Mouse (Mus musculus) lung, embryonic 16.5 days (tissue): ENCODE data around the gene Sephs2. TPM values are rescaled to one million over a fixed set of nuclear protein-coding genes. Genes with fewer than 3 reads are reported as not detected.
A peak's percentile ranks its signal among the peaks of the same experiment; 100 is the strongest.

Experiments
- ATAC-seq: fragments of 200-750 bp; cut with Nextera tagmentation; 2 replicates; pipeline ENCODE4 v1.8.0; 2017; ENCODE audit warnings: low read depth, mild to moderate bottlenecking, moderate library complexity
- H3K27ac ChIP-seq: fragments of 300-500 bp; sonication (generic); 2 replicates; pipeline ENCODE4 v1.5.1; 2014; ENCODE audit warnings: mild to moderate bottlenecking, control low read depth, low read length
- H3K27me3 ChIP-seq: fragments of 300-500 bp; sonication (generic); 2 replicates; pipeline ENCODE4 v1.6.1; 2014; ENCODE audit warnings: low read depth, low read length, mixed read lengths; ENCODE audit not compliant: control insufficient read depth, insufficient read depth
- H3K36me3 ChIP-seq: fragments of 300-500 bp; sonication (generic); 2 replicates; pipeline ENCODE4 v1.6.1; 2014; ENCODE audit warnings: low read length; ENCODE audit not compliant: control insufficient read depth, insufficient read depth
- H3K4me1 ChIP-seq: fragments of 300-500 bp; sonication (generic); replicated peaks from 2 replicates; pipeline ENCODE4 v1.6.1; 2014; ENCODE audit warnings: low read length, mixed read lengths; ENCODE audit not compliant: control insufficient read depth, insufficient read depth
- H3K4me2 ChIP-seq: fragments of 300-500 bp; sonication (generic); 2 replicates; pipeline ENCODE4 v1.6.1; 2014; ENCODE audit warnings: low read depth, low read length, control low read depth
- H3K4me3 ChIP-seq: fragments of 300-500 bp; sonication (generic); 2 replicates; pipeline ENCODE4 v1.5.1; 2014; ENCODE audit warnings: mild to moderate bottlenecking, low read length, control low read depth
- H3K9ac ChIP-seq: fragments of 300-500 bp; sonication (generic); 2 replicates; pipeline ENCODE4 v1.6.1; 2014; ENCODE audit warnings: low read length, control low read depth
- H3K9me3 ChIP-seq: fragments of 300-500 bp; sonication (generic); 2 replicates; pipeline ENCODE4 v1.6.1; 2016; ENCODE audit warnings: low read length; ENCODE audit not compliant: control insufficient read depth
- WGBS: fragments of 180-500 bp; shearing (Covaris S2); extraction: QIAGEN DNeasy Blood & Tissue Kit; methylation state at CpG from one replicate; pipeline ENCODE4 v1.1.7; 2014; 5-methylcytosine and 5-hydroxymethylcytosine counted together
- polyA plus RNA-seq: library from polyadenylated mRNA; unstranded; fragments of >200 nt; fragmentation: Nextera tagmentation; extraction: Ambion mirVana; gene quantifications from 2 replicates; pipeline ENCODE4 v1.2.1, GENCODE M21; 2015

Gene Sephs2
- polyA plus RNA-seq, 1 experiment from 2014 or later = 54.5 TPM

- H3K9ac ChIP-seq = peak overlapping the region; percentile 96
- peaks cover 17% of the 10 kb centered on the region for H3K4me1 ChIP-seq
- H3K4me2 ChIP-seq = peak overlapping the region; percentile 91
- no peaks in the 10 kb centered on the region for H3K27me3 ChIP-seq
- peak overlapping the region; percentile 80 for H3K27ac ChIP-seq
- H3K9me3 ChIP-seq = no peaks in the 10 kb centered on the region
- H3K4me3 ChIP-seq = peak overlapping the region; percentile 97
- 11% methylated on average over 46 of the region's 50 CpGs for WGBS
- peak; percentile 75 for ATAC-seq
- H3K36me3 ChIP-seq = peaks cover 15% of the 10 kb centered on the region; the same call in 1 of the 2 replicates
These were observed 534 bp downstream of the Sephs2 start for GRCm38 (mm10) chr7:127273118-127273923.

- ATAC-seq = no peak
- H3K4me3 ChIP-seq = peak overlapping the region; percentile 97
- no peaks in the 10 kb centered on the region for H3K9me3 ChIP-seq
- H3K4me1 ChIP-seq = peaks cover 17% of the 10 kb centered on the region
- 97% methylated on average over 15 of the region's 15 CpGs for WGBS
- H3K4me2 ChIP-seq = peak overlapping the region; percentile 91
- H3K27ac ChIP-seq = no peak overlapping the region
- no peaks in the 10 kb centered on the region for H3K27me3 ChIP-seq
- H3K36me3 ChIP-seq = peaks cover 15% of the 10 kb centered on the region; the same call in 1 of the 2 replicates
- H3K9ac ChIP-seq = peak overlapping the region; percentile 96; the same call in 1 of the 2 replicates
These were observed 1.3 kb downstream of the Sephs2 start for GRCm38 (mm10) chr7:127272566-127272965.

GRCm38 (mm10) chr7:127271093-127271492 lies 2.8 kb downstream of the Sephs2 start:
- Histone ChIP-seq H3K9me3 (no peaks in the 10 kb centered on the region), H3K27me3 (no peaks in the 10 kb centered on the region), H3K4me3 (no peak overlapping the region), H3K4me2 (no peak overlapping the region), H3K9ac (no peak overlapping the region), H3K27ac (no peak overlapping the region), H3K36me3 (peaks cover 15% of the 10 kb centered on the region; the same call in 1 of the 2 replicates), H3K4me1 (peaks cover 17% of the 10 kb centered on the region)
- 96% methylated on average over 4 of the region's 4 CpGs for WGBS
- no peak for ATAC-seq

DNA sequence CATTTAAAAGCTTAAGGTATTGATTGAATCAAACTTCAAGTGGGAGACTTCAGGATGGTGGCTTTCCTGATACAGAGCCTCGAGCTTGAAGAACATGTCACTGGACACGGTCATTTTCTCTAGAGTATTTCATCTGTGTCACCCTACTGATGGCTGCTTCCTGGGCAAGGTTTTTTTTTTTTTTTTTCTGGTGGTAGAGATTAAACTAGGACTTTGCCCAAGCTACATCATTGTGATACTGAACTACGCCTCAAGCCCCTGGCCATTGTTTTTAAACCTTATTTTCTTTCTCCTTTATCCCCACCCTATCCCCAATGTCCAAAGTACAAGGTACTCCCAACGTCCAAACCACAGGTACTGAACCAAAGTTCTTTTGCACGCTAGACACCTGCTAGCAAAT lies 3.2 kb downstream of the Sephs2 start:
- no peak overlapping the region for H3K27ac ChIP-seq
- peaks cover 15% of the 10 kb centered on the region; the same call in 1 of the 2 replicates for H3K36me3 ChIP-seq
- H3K27me3 ChIP-seq = no peaks in the 10 kb centered on the region
- WGBS = 91% methylated on average over 5 of the region's 5 CpGs
- no peak overlapping the region for H3K4me2 ChIP-seq
- H3K4me1 ChIP-seq = peaks cover 17% of the 10 kb centered on the region
- ATAC-seq = no peak
- no peaks in the 10 kb centered on the region for H3K9me3 ChIP-seq
- no peak overlapping the region for H3K4me3 ChIP-seq
- H3K9ac ChIP-seq = no peak overlapping the region

DNA sequence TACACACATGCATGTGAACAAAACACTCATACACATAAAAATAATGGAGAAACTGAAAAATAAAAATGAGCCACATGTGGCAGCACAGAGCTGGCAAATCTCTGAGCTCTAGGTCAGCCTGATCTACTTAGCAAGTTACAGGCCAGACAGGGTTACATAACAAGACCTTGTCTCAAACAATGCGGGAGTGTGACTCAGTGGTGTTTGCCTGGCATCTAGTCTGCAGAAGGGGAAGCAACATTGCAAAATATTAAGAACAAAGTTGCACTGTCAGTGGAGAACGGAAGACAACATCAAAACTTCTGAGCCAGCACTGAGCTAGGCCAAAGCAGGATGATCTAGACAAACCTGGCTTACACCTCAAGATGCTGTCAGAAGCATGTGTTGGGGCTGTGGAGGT lies 3.6 kb downstream of the Sephs2 start:
- Histone ChIP-seq H3K9ac (no peak overlapping the region), H3K4me3 (no peak overlapping the region), H3K4me2 (no peak overlapping the region), H3K27me3 (no peaks in the 10 kb centered on the region), H3K36me3 (peaks cover 15% of the 10 kb centered on the region; the same call in 1 of the 2 replicates), H3K4me1 (peaks cover 17% of the 10 kb centered on the region), H3K9me3 (no peaks in the 10 kb centered on the region), H3K27ac (no peak overlapping the region)
- no peak for ATAC-seq
- 85% methylated on average over 2 of the region's 2 CpGs for WGBS

- H3K4me3 ChIP-seq = no peak overlapping the region
- no peaks in the 10 kb centered on the region for H3K27me3 ChIP-seq
- no peak overlapping the region for H3K9ac ChIP-seq
- WGBS = 85% methylated on average over 3 of the region's 3 CpGs
- H3K9me3 ChIP-seq = no peaks in the 10 kb centered on the region
- ATAC-seq = no peak
- H3K27ac ChIP-seq = no peak overlapping the region
- peaks cover 12% of the 10 kb centered on the region for H3K4me1 ChIP-seq
- no peak overlapping the region for H3K4me2 ChIP-seq
- H3K36me3 ChIP-seq = no peaks in the 10 kb centered on the region
These were observed 10.3 kb downstream of the Sephs2 start for GRCm38 (mm10) chr7:127263526-127263925.

GRCm38 (mm10) chr7:127262218-127262961 lies 11.5 kb downstream of the Sephs2 start:
- Histone ChIP-seq H3K9ac (no peak overlapping the region), H3K27me3 (no peaks in the 10 kb centered on the region), H3K27ac (no peak overlapping the region), H3K4me3 (no peak overlapping the region), H3K36me3 (no peaks in the 10 kb centered on the region), H3K4me2 (no peak overlapping the region), H3K4me1 (peaks cover 12% of the 10 kb centered on the region), H3K9me3 (no peaks in the 10 kb centered on the region)
- ATAC-seq = no peak
- 68% methylated on average over 10 of the region's 10 CpGs for WGBS

DNA sequence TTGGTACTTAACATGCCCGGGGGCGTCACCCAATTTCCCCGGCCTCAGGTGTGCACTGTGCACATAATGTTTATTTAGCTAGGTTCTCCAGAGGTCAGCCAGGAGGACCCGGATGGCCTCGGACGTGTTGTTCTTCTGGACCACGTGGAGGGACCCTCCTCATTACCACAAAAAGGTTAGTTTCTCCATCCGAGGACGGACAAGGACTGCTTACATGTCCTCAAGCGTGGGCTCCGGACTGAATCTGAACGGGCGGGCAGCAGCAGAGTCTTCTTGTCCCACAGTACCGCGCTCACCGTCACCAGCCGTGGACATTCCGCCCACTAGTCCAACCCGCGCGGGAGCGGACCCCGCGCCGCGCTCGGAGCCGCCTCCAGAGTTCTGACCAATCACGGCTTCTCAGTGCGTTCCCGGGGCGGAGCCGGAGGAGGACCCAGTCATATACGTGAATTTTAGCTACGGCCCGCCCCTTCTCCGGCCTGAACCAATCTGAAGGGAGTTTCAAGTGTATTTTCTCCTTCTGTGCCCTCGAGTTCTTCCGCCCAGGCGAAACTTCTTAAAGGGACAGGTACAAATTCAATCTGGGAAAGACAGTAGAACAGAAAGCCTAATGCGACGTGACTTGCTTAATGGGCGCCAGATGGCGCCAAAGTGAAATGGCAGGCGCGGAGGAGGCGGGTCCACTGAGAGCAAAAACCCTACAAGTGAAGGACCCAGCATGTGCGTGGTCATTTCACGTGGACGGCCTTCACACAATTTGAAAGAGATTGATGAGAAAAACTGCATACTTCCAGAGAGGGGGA lies 13.3 kb downstream of the Sephs2 start, which contains the start of gene Dctpp1:
Gene Dctpp1 (minus strand): TSS at position 401 of the 803 bp plus-strand sequence.
- Histone ChIP-seq H3K4me3 (peak within 1 kb of the TSS; percentile 83), H3K4me2 (peak within 1 kb of the TSS; percentile 88), H3K36me3 (no peaks in the 10 kb centered on the region), H3K9ac (peak within 1 kb of the TSS; percentile 73), H3K27ac (peak within 1 kb of the TSS; percentile 50; the same call in 1 of the 2 replicates), H3K27me3 (no peaks in the 10 kb centered on the region), H3K9me3 (no peaks in the 10 kb centered on the region), H3K4me1 (peaks cover 12% of the 10 kb centered on the region)
- WGBS = under 1% methylated on average over 50 of the region's 50 CpGs
- ATAC-seq = peak; percentile 99
